Mouse (Mus musculus) neutrophil, adult 5-6 weeks (primary cell): Measurements from ENCODE around the gene Gm4881. TPM values are rescaled to one million over a fixed set of nuclear protein-coding genes. Genes with fewer than 3 reads are reported as not detected.

ENCODE experiments used
- ATAC-seq: fragments of 151-379, 151-347 bp; 2 replicates; pipeline ENCODE4 v1.8.0; 2017; ENCODE audit warnings: mild to moderate bottlenecking, moderate TSS enrichment; ENCODE audit not compliant: insufficient number of reproducible peaks, poor library complexity, low FRiP score, severe bottlenecking; ENCODE audit errors: extremely low read depth
- total RNA-seq: library from RNA; stranded (forward); fragments of 200-1000 nt; gene quantifications from 2 replicates; pipeline ENCODE4 v1.2.3, GENCODE M21; 2017

The Gm4881 gene
- not detected in 2 replicates for total RNA-seq

DNA sequence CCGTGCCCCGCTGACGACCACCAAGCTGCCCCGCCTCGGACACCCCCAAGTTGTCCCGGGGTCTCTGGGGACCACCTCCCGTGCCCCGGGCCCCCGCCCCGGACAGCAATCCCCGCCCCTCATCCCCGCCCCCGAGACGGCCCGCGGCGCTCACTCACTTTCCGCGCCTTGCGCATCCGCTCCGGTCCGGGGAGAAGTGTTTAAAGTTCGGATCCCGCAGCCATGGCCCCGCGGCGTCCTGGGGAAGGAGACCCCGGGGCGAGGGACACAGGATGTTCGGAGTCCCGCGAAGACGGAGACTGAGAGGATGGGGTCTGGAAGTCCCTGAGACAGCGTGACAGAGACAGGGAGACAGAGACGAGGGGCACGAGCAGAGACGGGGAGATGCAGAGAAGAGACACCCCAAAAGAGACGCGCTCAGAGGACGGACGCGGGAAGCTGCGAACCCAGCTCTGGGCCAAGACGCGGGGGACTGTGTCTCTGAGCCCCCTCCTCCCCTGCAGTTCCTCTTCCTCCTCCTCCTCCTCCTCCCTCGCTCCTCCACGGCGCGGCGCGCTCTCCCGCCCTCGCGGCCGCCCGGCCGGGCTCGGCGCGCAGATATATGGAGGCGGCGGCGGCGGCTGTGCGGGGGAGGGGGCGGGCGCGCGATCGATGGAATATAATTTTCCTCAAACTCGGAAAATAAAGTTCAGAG is at the start of gene Gm4881:
Gene Gm4881, minus strand, starts transcription at position 238 of the 694 bp plus-strand sequence.
- no peak for ATAC-seq

- no peak for ATAC-seq
These were observed 48.8 kb upstream of the Gm4881 start for GRCm38 (mm10) chr7:24993081-24993480.

GRCm38 (mm10) chr7:24990478-24990877 is 46.2 kb upstream of the Gm4881 start:
- no peak for ATAC-seq

DNA sequence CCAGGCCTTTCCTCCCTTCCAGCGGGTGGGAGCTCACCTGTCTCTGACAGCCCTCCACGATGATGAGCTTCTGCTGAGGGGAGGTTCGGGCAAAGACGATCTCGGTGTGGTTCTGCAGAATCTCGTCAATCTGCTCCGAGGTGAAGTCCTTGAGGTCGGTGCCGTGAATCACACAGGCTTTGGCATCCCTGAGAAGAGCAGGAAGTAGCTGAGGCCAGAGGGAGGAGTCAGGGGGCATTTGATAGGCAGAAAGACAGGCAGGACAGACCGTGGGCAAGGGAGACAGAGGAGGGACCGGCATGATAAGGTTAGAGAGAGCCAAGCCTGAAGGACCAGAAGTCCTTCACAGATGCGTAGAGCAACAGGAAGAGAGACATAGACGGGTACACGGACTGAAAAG is 43.6 kb upstream of the Gm4881 start:
- no peak for ATAC-seq

DNA sequence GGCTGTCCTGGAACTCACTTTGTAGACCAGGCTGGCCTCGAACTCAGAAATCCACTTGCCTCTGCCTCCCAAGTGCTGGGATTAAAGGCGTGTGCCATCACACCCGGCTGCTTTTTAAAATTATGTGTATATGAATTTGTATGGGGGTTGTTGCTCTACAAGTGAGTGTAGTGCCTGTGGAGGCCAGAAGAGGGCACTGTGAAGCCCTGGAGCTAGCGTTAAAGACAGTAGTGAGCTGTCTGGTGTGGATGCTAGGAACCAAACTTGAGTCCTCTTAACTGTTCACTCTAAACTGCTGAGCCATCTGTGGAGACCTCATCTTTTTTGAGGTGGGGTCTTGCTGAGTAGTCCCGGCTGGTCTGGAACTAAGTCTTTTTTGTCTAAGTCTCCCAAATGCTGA is 41.5 kb upstream of the Gm4881 start:
- no peak for ATAC-seq

DNA sequence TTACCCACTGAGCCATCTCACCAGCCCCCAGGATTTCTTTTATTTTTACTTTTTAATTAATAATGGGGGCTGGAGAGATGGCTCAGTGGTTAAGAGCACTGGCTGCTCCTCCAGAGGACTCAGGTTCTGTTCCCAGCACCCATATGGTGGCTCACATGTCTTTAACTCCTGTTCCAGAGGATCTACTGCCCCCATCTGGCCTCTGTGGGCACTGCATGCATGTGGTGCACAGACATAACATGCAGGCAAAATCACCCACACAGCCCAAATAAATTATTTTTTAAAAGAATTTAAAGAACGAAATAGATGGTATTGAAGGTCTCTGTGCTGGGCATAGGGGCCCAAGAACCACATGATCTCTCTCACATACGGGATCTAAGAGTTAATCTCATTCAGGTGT is 40.0 kb upstream of the Gm4881 start:
- no peak for ATAC-seq

DNA sequence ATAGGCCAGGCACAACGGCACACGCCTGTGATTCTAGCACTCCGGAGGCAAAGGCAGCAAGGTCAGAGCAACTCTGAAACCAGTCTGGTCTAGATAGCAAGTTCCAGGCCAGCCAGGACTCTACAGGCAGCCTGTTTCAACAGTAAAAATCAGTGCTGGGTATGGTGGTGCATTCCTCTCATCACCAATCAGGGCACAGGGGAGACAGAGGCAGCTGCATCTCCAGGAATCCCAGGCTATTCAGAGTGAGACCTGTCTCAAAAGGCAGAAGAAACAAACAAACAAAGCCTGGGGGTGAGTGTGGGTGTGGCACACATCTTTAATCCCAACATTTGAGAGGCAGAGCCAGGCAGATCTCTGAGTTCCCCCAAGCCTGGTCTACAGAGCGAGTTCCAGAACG is 39.1 kb upstream of the Gm4881 start:
- no peak for ATAC-seq

- no peak for ATAC-seq
These were observed 36.1 kb upstream of the Gm4881 start for GRCm38 (mm10) chr7:24980439-24980838.

DNA sequence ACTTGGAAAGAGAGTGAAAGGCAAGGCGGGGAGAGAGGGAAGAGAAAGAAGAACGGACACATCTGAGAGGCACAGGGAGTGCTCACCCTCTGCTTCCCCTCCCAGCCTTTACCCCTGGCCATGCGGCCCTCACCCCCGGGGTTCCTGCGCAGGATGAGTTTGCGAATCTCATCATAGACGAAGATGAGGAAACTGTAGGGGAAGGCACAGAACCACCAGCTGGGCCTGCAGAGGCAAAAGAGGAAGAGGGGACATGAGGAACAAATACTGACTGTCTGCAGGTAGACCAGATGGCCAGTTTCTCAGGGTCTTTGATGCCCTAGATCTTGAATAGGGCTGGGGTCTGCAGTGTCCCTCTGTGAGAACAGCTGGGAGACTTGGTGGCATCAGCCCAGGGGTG is 34.5 kb upstream of the Gm4881 start:
- ATAC-seq = peak; percentile 91

GRCm38 (mm10) chr7:24974893-24975595 is 30.8 kb upstream of the Gm4881 start:
- peak; percentile 14; the same call in 1 of the 2 replicates for ATAC-seq

DNA sequence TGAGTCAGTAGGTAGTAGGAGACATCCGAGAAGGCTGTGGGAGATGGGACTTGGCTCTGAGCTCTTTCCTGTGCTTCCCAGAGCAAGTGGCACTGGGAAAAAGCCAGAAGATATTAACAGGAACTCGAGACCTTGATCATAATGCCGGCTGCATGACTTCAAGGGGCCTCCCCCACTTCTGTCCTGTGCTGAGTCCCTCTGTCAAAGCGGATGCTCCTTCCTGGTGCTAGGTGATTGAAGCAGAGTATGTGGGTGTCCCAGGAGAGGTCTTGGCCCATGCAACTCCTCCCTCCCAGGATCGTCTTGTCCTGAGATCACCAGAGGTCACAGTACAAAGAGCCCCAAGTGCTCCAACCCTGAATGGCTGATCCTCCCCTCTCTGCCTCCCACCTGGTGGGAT is 29.6 kb upstream of the Gm4881 start:
- no peak for ATAC-seq

GRCm38 (mm10) chr7:24973208-24973607 is 28.9 kb upstream of the Gm4881 start:
- no peak for ATAC-seq

- peak; percentile 90 for ATAC-seq
These were observed 27.9 kb upstream of the Gm4881 start, which contains the start of gene Rabac1 for GRCm38 (mm10) chr7:24971972-24972893. Rabac1 (minus strand) TSS chr7:24972754.

DNA sequence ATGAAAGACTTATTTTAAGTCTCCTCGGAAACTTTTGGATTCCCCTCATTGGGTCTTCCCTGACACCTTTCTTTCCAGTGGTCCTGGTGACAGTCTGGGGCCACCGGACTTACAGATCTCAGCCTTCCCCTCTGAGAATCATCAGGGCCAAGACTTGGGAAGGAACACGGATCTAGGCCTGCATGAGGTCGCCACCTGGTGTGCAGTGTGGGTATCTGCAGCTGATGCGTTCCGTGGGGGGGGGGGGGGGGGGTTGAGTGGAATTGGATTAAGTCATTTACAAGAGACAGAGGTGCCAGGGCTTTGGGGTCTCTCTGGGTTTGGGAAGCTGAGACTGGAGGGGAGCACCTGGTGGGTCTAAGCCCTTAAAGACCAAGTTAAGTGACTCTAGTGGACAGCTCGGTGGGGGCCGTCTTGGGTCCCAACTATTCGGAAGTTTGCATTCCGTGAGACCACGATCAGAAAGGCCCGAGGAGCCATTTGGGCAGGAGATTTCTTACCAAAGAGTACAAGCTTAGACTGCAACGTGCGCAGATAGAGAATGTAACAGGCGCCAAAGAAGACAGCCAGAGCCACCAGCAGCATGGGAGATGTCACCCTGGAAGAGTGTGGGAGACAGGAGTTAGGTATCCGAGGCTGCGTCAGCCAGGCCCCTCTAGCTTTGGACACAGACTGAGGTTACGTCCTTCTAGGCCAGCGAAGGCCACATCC is 27.1 kb upstream of the Gm4881 start:
- peak; percentile 27; the same call in 1 of the 2 replicates for ATAC-seq

- no peak for ATAC-seq
These were observed 26.0 kb upstream of the Gm4881 start for GRCm38 (mm10) chr7:24970341-24970740.

- no peak for ATAC-seq
These were observed 25.5 kb upstream of the Gm4881 start for GRCm38 (mm10) chr7:24969805-24970204.

- ATAC-seq = no peak
These were observed 24.2 kb upstream of the Gm4881 start for GRCm38 (mm10) chr7:24968463-24968862.

- no peak for ATAC-seq
These were observed 23.7 kb upstream of the Gm4881 start for GRCm38 (mm10) chr7:24967966-24968365.
